Mouse (Mus musculus) heart, postnatal 0 days (tissue): ENCODE results near the gene Ncln. TPM values are rescaled to one million over a fixed set of nuclear protein-coding genes. Genes with fewer than 3 reads are reported as not detected.
"Not testable (repeated sequence)": the region's sequence is repeated elsewhere in the genome, so short reads cannot be mapped to it uniquely, and the experiment has no call there.

Experiments
- ATAC-seq: fragments of 200-750 bp; cut with Nextera tagmentation; 2 replicates; pipeline ENCODE4 v1.8.0; 2017; ENCODE audit warnings: low read depth, moderate number of reproducible peaks, moderate library complexity; ENCODE audit not compliant: insufficient read depth
- DNase-seq: peaks from one replicate; pipeline ENCODE4 v3.0.0-alpha.2; 2016; ENCODE audit warnings: low spot score
- H3K27ac ChIP-seq: fragments of 300-500 bp; sonication (generic); 2 replicates; pipeline ENCODE4 v1.5.1; 2014; ENCODE audit warnings: low read depth, mild to moderate bottlenecking
- H3K27me3 ChIP-seq: fragments of 300-500 bp; sonication (generic); 2 replicates; pipeline ENCODE4 v1.6.1; 2014; ENCODE audit warnings: low read length, mixed read lengths; ENCODE audit not compliant: control insufficient read depth, insufficient read depth
- H3K36me3 ChIP-seq: fragments of 300-500 bp; sonication (generic); replicated peaks from 2 replicates; pipeline ENCODE4 v1.6.1; 2014; ENCODE audit warnings: low read length, mixed read lengths; ENCODE audit not compliant: control insufficient read depth, insufficient read depth
- H3K4me1 ChIP-seq: fragments of 300-500 bp; sonication (generic); 2 replicates; pipeline ENCODE4 v1.6.1; 2014; ENCODE audit warnings: antibody characterized with exemption; ENCODE audit not compliant: control insufficient read depth, insufficient read depth
- H3K4me2 ChIP-seq: fragments of 300-500 bp; sonication (generic); 2 replicates; pipeline ENCODE4 v1.6.1; 2014; ENCODE audit warnings: low read depth, mild to moderate bottlenecking, low read length, moderate library complexity
- H3K4me3 ChIP-seq: fragments of 300-500 bp; sonication (generic); 2 replicates; pipeline ENCODE4 v1.5.1; 2014; ENCODE audit warnings: low read depth, low read length
- H3K9ac ChIP-seq: fragments of 300-500 bp; sonication (generic); replicated peaks from 2 replicates; pipeline ENCODE4 v1.6.1; 2014; ENCODE audit warnings: low read depth, low read length, mixed read lengths
- H3K9me3 ChIP-seq: fragments of 300-500 bp; sonication (generic); replicated peaks from 2 replicates; pipeline ENCODE4 v1.6.1; 2016; ENCODE audit warnings: low read length; ENCODE audit not compliant: control insufficient read depth
- CTCF ChIP-seq: IDR thresholded peaks from 2 replicates; pipeline ENCODE4 v1.5.1; 2016; ENCODE audit warnings: antibody characterized with exemption, control low read depth, low read depth
- EP300 ChIP-seq: IDR thresholded peaks from 2 replicates; pipeline ENCODE4 v1.6.1; 2016; ENCODE audit warnings: antibody characterized with exemption, low read depth
- WGBS: fragments of 180-500 bp; shearing (Covaris S2); extraction: QIAGEN DNeasy Blood & Tissue Kit; methylation state at CpG from one replicate; pipeline ENCODE4 v1.1.7; 2014; 5-methylcytosine and 5-hydroxymethylcytosine counted together
- microRNA-seq: library from miRNA; unstranded; fragments of <30 nt; microRNA quantifications from one replicate; pipeline ENCODE4, GENCODE M21; 2016
- polyA plus RNA-seq: library from polyadenylated mRNA; unstranded; fragments of >200 nt; fragmentation: Nextera tagmentation; extraction: Ambion mirVana; gene quantifications from 2 replicates; pipeline ENCODE4 v1.2.1, GENCODE M21; 2015
- total RNA-seq: library from RNA; depleted of rRNA; stranded (reverse); fragments of >200 nt; gene quantifications from 2 replicates; pipeline ENCODE4 v1.2.3, GENCODE M21; 2014; ENCODE audit warnings: low replicate concordance; rRNA removed

Ncln gene
- total and polyA plus RNA-seq, 2 experiments from 2014 or later = 30.5 to 91.5 TPM

GRCm38 (mm10) chr10:81450641-81451364 is 45.4 kb downstream of the Ncln start:
- 56% methylated on average over 9 of the region's 9 CpGs for WGBS
- Histone ChIP-seq H3K27ac (no peak overlapping the region), H3K4me1 (no peaks in the 10 kb centered on the region), H3K9me3 (no peaks in the 10 kb centered on the region), H3K27me3 (peaks cover 56% of the 10 kb centered on the region), H3K9ac (no peak overlapping the region), H3K4me2 (no peak overlapping the region), H3K4me3 (no peak overlapping the region), H3K36me3 (no peaks in the 10 kb centered on the region)
- TF ChIP-seq EP300 (no peak), CTCF (no peak)
- no peak for DNase-seq
- ATAC-seq = no peak

GRCm38 (mm10) chr10:81450140-81450539 is 46.1 kb downstream of the Ncln start:
- 2% methylated on average over 7 of the region's 7 CpGs for WGBS
- no peak overlapping the region for H3K4me3 ChIP-seq
- H3K4me2 ChIP-seq = no peak overlapping the region
- H3K4me1 ChIP-seq = no peaks in the 10 kb centered on the region
- peaks cover 49% of the 10 kb centered on the region for H3K27me3 ChIP-seq
- TF ChIP-seq CTCF = peak; percentile 95
- no peak for TF ChIP-seq EP300
- no peaks in the 10 kb centered on the region for H3K9me3 ChIP-seq
- DNase-seq (peak; percentile 73), ATAC-seq (peak; percentile 76)
- H3K9ac ChIP-seq = no peak overlapping the region
- H3K36me3 ChIP-seq = no peaks in the 10 kb centered on the region
- no peak overlapping the region for H3K27ac ChIP-seq

- not testable (repeated sequence) for H3K4me1 ChIP-seq, H3K9me3 ChIP-seq, H3K4me3 ChIP-seq, H3K4me2 ChIP-seq, ATAC-seq, H3K9ac ChIP-seq, DNase-seq, H3K27ac ChIP-seq, H3K36me3 ChIP-seq
- WGBS = 41% methylated on average over 2 of the region's 2 CpGs
- peaks cover 12% of the 10 kb centered on the region; the same call in 1 of the 2 replicates for H3K27me3 ChIP-seq
Measured at GRCm38 (mm10) chr10:81445516-81445915, 50.7 kb downstream of the Ncln start.

- H3K36me3 ChIP-seq = no peaks in the 10 kb centered on the region
- DNase-seq (no peak), ATAC-seq (no peak)
- H3K9ac ChIP-seq = no peak overlapping the region
- no peaks in the 10 kb centered on the region for H3K4me1 ChIP-seq
- H3K4me2 ChIP-seq = no peak overlapping the region
- no peak overlapping the region for H3K4me3 ChIP-seq
- 0 out of 2 replicates have a peak, but pooled peaks cover 10% of the 10 kb centered on the region for H3K27me3 ChIP-seq
- no peak overlapping the region for H3K27ac ChIP-seq
- TF ChIP-seq EP300 = no peak
- peak; percentile 49 for TF ChIP-seq CTCF
- no peaks in the 10 kb centered on the region for H3K9me3 ChIP-seq
Measured at GRCm38 (mm10) chr10:81441019-81441418, 55.2 kb downstream of the Ncln start.

Small RNAs within 50 kb of the gene (microRNA-seq; reads per million reads assigned to microRNA genes)
- not detected for gene Gm25595

Other genes with a start within 250 kb of the Ncln start
- gene Matk, start 243.5 kb downstream of the Ncln start, total RNA-seq = 0.31 and 0.66 TPM in 2 replicates
- gene Matk, start 243.5 kb downstream of the Ncln start, polyA plus RNA-seq = 0.42 and 0.51 TPM in 2 replicates
- 272 and 288 TPM in 2 replicates for gene Mrpl54, start 229.5 kb downstream of the Ncln start, total RNA-seq
- 264 and 272 TPM in 2 replicates for gene Mrpl54, start 229.5 kb downstream of the Ncln start, polyA plus RNA-seq
- 84.8 and 114 TPM in 2 replicates for gene Apba3, start 229.4 kb downstream of the Ncln start, total RNA-seq
- 45.2 and 46.1 TPM in 2 replicates for gene Apba3, start 229.4 kb downstream of the Ncln start, polyA plus RNA-seq
- 0.12 and 2.3 TPM in 2 replicates for gene Tjp3, start 204.8 kb downstream of the Ncln start, total RNA-seq
- gene Tjp3, start 204.8 kb downstream of the Ncln start, polyA plus RNA-seq = 0.51 and 0.62 TPM in 2 replicates
- 38.5 and 44.3 TPM in 2 replicates for gene Pip5k1c, start 203.4 kb downstream of the Ncln start, total RNA-seq
- gene Pip5k1c, start 203.4 kb downstream of the Ncln start, polyA plus RNA-seq = 20.9 and 21.4 TPM in 2 replicates
- gene Cactin, start 175.3 kb downstream of the Ncln start, total RNA-seq = 14.3 and 14.9 TPM in 2 replicates
- 12.8 and 13.7 TPM in 2 replicates for gene Cactin, start 175.3 kb downstream of the Ncln start, polyA plus RNA-seq
- 4.7 and 10.5 TPM in 2 replicates for gene Tbxa2r, start 167.7 kb downstream of the Ncln start, total RNA-seq
- gene Tbxa2r, start 167.7 kb downstream of the Ncln start, polyA plus RNA-seq = 6.3 and 7.0 TPM in 2 replicates
- 0.08 and 0.12 TPM in 2 replicates for gene Gipc3, start 153.1 kb downstream of the Ncln start, total RNA-seq
- gene Gipc3, start 153.1 kb downstream of the Ncln start, polyA plus RNA-seq = 0.16 and 0.21 TPM in 2 replicates
- gene Hmg20b, start 145.9 kb downstream of the Ncln start, total RNA-seq = 63.9 and 80.7 TPM in 2 replicates
- gene Hmg20b, start 145.9 kb downstream of the Ncln start, polyA plus RNA-seq = 92.3 and 94.5 TPM in 2 replicates
- gene Mfsd12, start 138.9 kb downstream of the Ncln start, total RNA-seq = 20.2 and 30.5 TPM in 2 replicates
- gene Mfsd12, start 138.9 kb downstream of the Ncln start, polyA plus RNA-seq = 10.3 and 11.4 TPM in 2 replicates
- not detected in 2 replicates for gene 4930404N11Rik, start 130.6 kb downstream of the Ncln start, total RNA-seq
- 0.68 and 1.0 TPM in 2 replicates for gene 4930404N11Rik, start 130.6 kb downstream of the Ncln start, polyA plus RNA-seq
- gene Fzr1, start 117.9 kb downstream of the Ncln start, total RNA-seq = 47.6 and 53.9 TPM in 2 replicates
- 45.8 and 48.4 TPM in 2 replicates for gene Fzr1, start 117.9 kb downstream of the Ncln start, polyA plus RNA-seq
- 123 and 139 TPM in 2 replicates for gene Dohh, start 112.0 kb downstream of the Ncln start, total RNA-seq
- gene Dohh, start 112.0 kb downstream of the Ncln start, polyA plus RNA-seq = 75.2 and 77.6 TPM in 2 replicates
- 0.11 TPM in 1 of 2 replicates, not detected in the other for gene Gm48551, start 111.9 kb downstream of the Ncln start, total RNA-seq
- gene Gm48551, start 111.9 kb downstream of the Ncln start, polyA plus RNA-seq = 0.43 and 1.1 TPM in 2 replicates
- not detected in 2 replicates for gene Gm48552, start 107.4 kb downstream of the Ncln start, total RNA-seq
- gene Gm48552, start 107.4 kb downstream of the Ncln start, polyA plus RNA-seq = 0.45 and 0.70 TPM in 2 replicates
- gene Smim24, start 103.3 kb downstream of the Ncln start, total RNA-seq = 6.6 and 7.8 TPM in 2 replicates
- 3.3 and 3.8 TPM in 2 replicates for gene Smim24, start 103.3 kb downstream of the Ncln start, polyA plus RNA-seq
- gene Nfic, start 40.8 kb downstream of the Ncln start, total RNA-seq = 24.6 and 47.6 TPM in 2 replicates
- 73.7 and 77.9 TPM in 2 replicates for gene Nfic, start 40.8 kb downstream of the Ncln start, polyA plus RNA-seq
- gene Celf5, start 13.7 kb downstream of the Ncln start, total RNA-seq = not detected in 2 replicates
- 0.07 and 0.08 TPM in 2 replicates for gene Celf5, start 13.7 kb downstream of the Ncln start, polyA plus RNA-seq
- gene S1pr4, start 3.7 kb upstream of the Ncln start, total RNA-seq = 0.66 TPM in 1 of 2 replicates, not detected in the other
- 0.34 and 0.43 TPM in 2 replicates for gene S1pr4, start 3.7 kb upstream of the Ncln start, polyA plus RNA-seq
- gene Gna15, start 27.8 kb upstream of the Ncln start, total RNA-seq = 0.35 TPM in 1 of 2 replicates, not detected in the other
- gene Gna15, start 27.8 kb upstream of the Ncln start, polyA plus RNA-seq = 0.59 and 0.63 TPM in 2 replicates
- gene Gna11, start 48.8 kb upstream of the Ncln start, total RNA-seq = 68.2 and 83.9 TPM in 2 replicates
- gene Gna11, start 48.8 kb upstream of the Ncln start, polyA plus RNA-seq = 50.1 and 52.4 TPM in 2 replicates
- gene Aes, start 63.1 kb upstream of the Ncln start, total RNA-seq = 851 and 870 TPM in 2 replicates
- gene Aes, start 63.1 kb upstream of the Ncln start, polyA plus RNA-seq = 765 and 767 TPM in 2 replicates
- 6.8 and 10.4 TPM in 2 replicates for gene Tle2, start 78.2 kb upstream of the Ncln start, total RNA-seq
- 11.1 and 11.9 TPM in 2 replicates for gene Tle2, start 78.2 kb upstream of the Ncln start, polyA plus RNA-seq
- gene Tle6, start 104.7 kb upstream of the Ncln start, total RNA-seq = 18.6 and 41.4 TPM in 2 replicates
- 19.3 and 23.1 TPM in 2 replicates for gene Tle6, start 104.7 kb upstream of the Ncln start, polyA plus RNA-seq
- gene BC025920, start 109.9 kb upstream of the Ncln start, total RNA-seq = 1.7 and 2.7 TPM in 2 replicates
- gene BC025920, start 109.9 kb upstream of the Ncln start, polyA plus RNA-seq = 0.38 and 0.44 TPM in 2 replicates
- 10.9 and 24.7 TPM in 2 replicates for gene Sirt6, start 131.4 kb upstream of the Ncln start, total RNA-seq
- 16.2 and 16.6 TPM in 2 replicates for gene Sirt6, start 131.4 kb upstream of the Ncln start, polyA plus RNA-seq
- 48.5 and 54.5 TPM in 2 replicates for gene Ankrd24, start 132.1 kb upstream of the Ncln start, total RNA-seq
- 8.9 and 9.1 TPM in 2 replicates for gene Ankrd24, start 132.1 kb upstream of the Ncln start, polyA plus RNA-seq
- 1.5 and 2.6 TPM in 2 replicates for gene Gm10778, start 152.7 kb upstream of the Ncln start, total RNA-seq
- 2.3 and 2.6 TPM in 2 replicates for gene Gm10778, start 152.7 kb upstream of the Ncln start, polyA plus RNA-seq
- 5.5 and 12.4 TPM in 2 replicates for gene Zfp433, start 208.4 kb upstream of the Ncln start, total RNA-seq
- gene Zfp433, start 208.4 kb upstream of the Ncln start, polyA plus RNA-seq = 9.3 and 9.9 TPM in 2 replicates